Mouse (Mus musculus): ENCODE data around the gene Olfr517. TPM values are rescaled to one million over a fixed set of nuclear protein-coding genes. Genes with fewer than 3 reads are reported as not detected.

Olfr517 gene
- not detected in 2 replicates for polyA plus RNA-seq (2015; fragmentation: Nextera tagmentation; extraction: Ambion mirVana)

- Histone ChIP-seq H3K36me3 (no peaks in the 10 kb centered on the region), H3K27ac (no peak within 1 kb of the TSS)
- 64% methylated on average over 2 of the region's 2 CpGs for WGBS
These were observed at the start of gene Olfr517 for GRCm38 (mm10) chr7:108872279-108872678. Gene Olfr517 (minus strand): TSS chr7:108872379.

DNA sequence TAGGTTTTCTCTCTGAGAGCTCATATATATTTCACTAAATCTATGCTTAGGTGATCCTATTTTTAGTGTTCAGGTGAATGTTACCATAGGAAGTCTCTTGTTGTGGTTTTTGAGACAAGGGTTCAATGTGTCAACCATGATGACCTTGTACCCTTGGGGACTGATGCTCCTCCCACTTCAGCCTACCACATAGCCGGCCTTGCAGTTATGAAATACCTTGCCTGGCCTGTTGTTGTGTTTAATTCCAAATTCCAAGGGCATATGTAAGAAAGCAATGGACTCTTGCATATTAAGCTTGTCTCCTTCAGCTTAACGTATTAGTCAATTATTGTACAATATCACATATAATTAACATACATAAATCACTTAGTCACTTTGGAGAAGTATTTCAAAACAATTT is 31.8 kb upstream of the Olfr517 start:
- Histone ChIP-seq H3K4me2 (no peak overlapping the region), H3K27ac (no peak overlapping the region), H3K9me3 (replicated peaks) (no peaks in the 10 kb centered on the region), H3K4me1 (no peaks in the 10 kb centered on the region), H3K36me3 (no peaks in the 10 kb centered on the region), H3K9ac (no peak overlapping the region), H3K4me3 (replicated peaks) (no peak overlapping the region), H3K27me3 (no peaks in the 10 kb centered on the region)
- ATAC-seq (replicated peaks; ENCODE audit: low FRiP score) = no peak
- 83% methylated on average over 2 of the region's 2 CpGs for WGBS

More at GRCm38 (mm10) chr7:108872279-108872678, at the start of gene Olfr517:
- Histone ChIP-seq H3K27me3 (no peaks in the 10 kb centered on the region), H3K4me2 (no peak within 1 kb of the TSS), H3K4me1 (no peaks in the 10 kb centered on the region), H3K4me3 (replicated peaks) (no peak within 1 kb of the TSS), H3K9ac (no peak within 1 kb of the TSS), H3K9me3 (replicated peaks) (no peaks in the 10 kb centered on the region)
- no peak for ATAC-seq (replicated peaks; ENCODE audit: low FRiP score)

DNA sequence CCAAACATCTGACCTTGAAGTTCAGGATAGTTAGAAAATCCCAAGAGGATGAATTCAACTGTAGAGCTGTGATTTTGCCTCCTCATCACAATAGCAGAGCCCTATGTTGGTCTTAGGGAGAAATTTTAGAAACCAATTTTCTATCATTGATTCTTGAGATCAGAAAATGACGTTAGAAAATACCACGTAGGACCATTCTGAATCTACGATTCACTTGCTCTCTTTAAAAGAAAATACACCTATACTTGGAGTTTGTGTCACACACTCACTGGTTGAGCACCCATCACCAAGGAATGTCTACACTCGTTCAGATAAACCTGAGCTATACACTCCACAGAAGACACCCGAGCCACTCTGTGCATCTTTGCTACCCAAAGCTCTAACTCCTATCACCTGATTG is 22.1 kb upstream of the Olfr517 start, which contains the start of gene Olfr519:
Gene Olfr519 (minus strand): TSS at position 101 of the 400 bp plus-strand sequence.
- Histone ChIP-seq H3K27ac (no peak within 1 kb of the TSS), H3K9me3 (replicated peaks) (no peaks in the 10 kb centered on the region), H3K4me3 (replicated peaks) (no peak within 1 kb of the TSS), H3K9ac (no peak within 1 kb of the TSS), H3K36me3 (no peaks in the 10 kb centered on the region), H3K27me3 (no peaks in the 10 kb centered on the region), H3K4me1 (no peaks in the 10 kb centered on the region), H3K4me2 (no peak within 1 kb of the TSS)
- ATAC-seq (replicated peaks; ENCODE audit: low FRiP score) = no peak
- WGBS = 88% methylated on average over 5 of the region's 5 CpGs

DNA sequence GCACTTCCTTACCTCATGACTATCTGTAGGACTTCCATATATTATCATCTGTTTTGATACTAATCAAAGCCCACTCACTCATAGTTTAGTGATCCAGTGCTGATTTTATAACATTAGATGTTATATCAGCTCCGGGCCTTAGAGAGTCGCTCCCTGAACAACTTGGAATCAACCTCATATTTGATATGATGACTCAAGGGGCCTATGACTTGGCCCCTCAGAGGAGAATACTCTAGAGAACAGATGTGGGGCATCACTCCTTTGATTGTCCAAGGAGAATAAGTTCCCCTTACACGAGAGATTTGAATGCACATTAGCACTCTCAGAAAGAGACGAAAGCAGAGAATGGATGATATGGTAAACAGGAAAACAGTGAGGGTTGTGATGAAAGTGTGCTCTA is 12.7 kb upstream of the Olfr517 start, which contains the start of gene Olfr518:
Gene Olfr518 (minus strand): TSS at position 101 of the 400 bp plus-strand sequence.
- Histone ChIP-seq H3K27me3 (no peaks in the 10 kb centered on the region), H3K4me3 (replicated peaks) (no peak within 1 kb of the TSS), H3K27ac (no peak within 1 kb of the TSS), H3K4me2 (no peak within 1 kb of the TSS), H3K9me3 (replicated peaks) (no peaks in the 10 kb centered on the region), H3K9ac (no peak within 1 kb of the TSS), H3K4me1 (no peaks in the 10 kb centered on the region), H3K36me3 (no peaks in the 10 kb centered on the region)
- 82% methylated on average over 4 of the region's 4 CpGs for WGBS
- no peak for ATAC-seq (replicated peaks; ENCODE audit: low FRiP score)

- no peak within 1 kb of the TSS for H3K4me2 ChIP-seq
- 92% methylated on average over 2 of the region's 2 CpGs for WGBS
- no peak within 1 kb of the TSS for H3K9ac ChIP-seq
- no peak within 1 kb of the TSS for H3K4me3 ChIP-seq (replicated peaks)
- H3K9me3 ChIP-seq (replicated peaks) = no peaks in the 10 kb centered on the region
- no peaks in the 10 kb centered on the region for H3K4me1 ChIP-seq
- H3K27ac ChIP-seq = no peak within 1 kb of the TSS
- no peak for ATAC-seq (replicated peaks; ENCODE audit: low FRiP score)
- H3K27me3 ChIP-seq = no peaks in the 10 kb centered on the region
- no peaks in the 10 kb centered on the region for H3K36me3 ChIP-seq
These were observed 21.8 kb downstream of the Olfr517 start, which contains the start of gene Olfr516 for GRCm38 (mm10) chr7:108850429-108850828. Gene Olfr516 (minus strand): TSS chr7:108850529.

DNA sequence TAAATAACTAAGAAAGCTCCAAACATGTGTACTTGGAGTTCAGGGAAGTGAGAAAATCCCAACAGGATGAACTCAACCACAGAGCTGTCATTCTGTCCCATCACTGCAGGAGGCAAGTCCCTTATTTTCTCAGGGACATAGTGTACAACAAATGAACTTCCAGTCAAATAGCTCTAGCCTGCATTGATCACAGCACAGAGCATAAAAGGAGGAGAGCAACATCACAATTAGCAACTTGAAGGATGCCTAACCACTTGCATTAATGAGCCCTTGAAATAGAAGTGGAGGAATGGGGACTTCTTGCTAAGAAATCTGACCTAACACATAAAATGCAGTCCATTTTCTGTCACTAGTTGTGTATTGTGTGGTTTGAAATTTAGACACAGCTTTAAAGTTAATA is 46.3 kb downstream of the Olfr517 start, which contains the start of gene Olfr514:
Gene Olfr514 (minus strand): TSS at position 101 of the 400 bp plus-strand sequence.
- no peak within 1 kb of the TSS for H3K4me3 ChIP-seq (replicated peaks)
- ATAC-seq (replicated peaks; ENCODE audit: low FRiP score) = no peak
- H3K9me3 ChIP-seq (replicated peaks) = no peaks in the 10 kb centered on the region
- no peak within 1 kb of the TSS for H3K9ac ChIP-seq
- H3K4me1 ChIP-seq = no peaks in the 10 kb centered on the region
- no peak within 1 kb of the TSS for H3K27ac ChIP-seq
- H3K27me3 ChIP-seq = no peaks in the 10 kb centered on the region
- no peaks in the 10 kb centered on the region for H3K36me3 ChIP-seq
- no peak within 1 kb of the TSS for H3K4me2 ChIP-seq

Other genes starting within 250 kb of the Olfr517 start
- not detected in 2 replicates for gene Olfr508, start 242.4 kb downstream of the Olfr517 start, polyA plus RNA-seq (2015; fragmentation: Nextera tagmentation; extraction: Ambion mirVana)
- 0.04 TPM in 1 of 2 replicates, not detected in the other for gene Olfr509, start 220.5 kb downstream of the Olfr517 start, polyA plus RNA-seq (2015; fragmentation: Nextera tagmentation; extraction: Ambion mirVana)
- not detected in 2 replicates for gene Olfr510, start 206.0 kb downstream of the Olfr517 start, polyA plus RNA-seq (2015; fragmentation: Nextera tagmentation; extraction: Ambion mirVana)
- not detected in 2 replicates for gene Olfr512, start 159.1 kb downstream of the Olfr517 start, polyA plus RNA-seq (2015; fragmentation: Nextera tagmentation; extraction: Ambion mirVana)
- not detected in 2 replicates for gene Olfr513, start 121.4 kb downstream of the Olfr517 start, polyA plus RNA-seq (2015; fragmentation: Nextera tagmentation; extraction: Ambion mirVana)
- not detected in 2 replicates for gene Olfr514, start 46.4 kb downstream of the Olfr517 start, polyA plus RNA-seq (2015; fragmentation: Nextera tagmentation; extraction: Ambion mirVana)
- gene Olfr516, start 21.9 kb downstream of the Olfr517 start, polyA plus RNA-seq (2015; fragmentation: Nextera tagmentation; extraction: Ambion mirVana) = not detected in 2 replicates
- not detected in 2 replicates for gene Olfr518, start 12.6 kb upstream of the Olfr517 start, polyA plus RNA-seq (2015; fragmentation: Nextera tagmentation; extraction: Ambion mirVana)
- not detected in 2 replicates for gene Olfr519, start 22.0 kb upstream of the Olfr517 start, polyA plus RNA-seq (2015; fragmentation: Nextera tagmentation; extraction: Ambion mirVana)
- gene Nlrp10, start 57.8 kb upstream of the Olfr517 start, polyA plus RNA-seq (2015; fragmentation: Nextera tagmentation; extraction: Ambion mirVana) = 0.06 TPM in 1 of 2 replicates, not detected in the other
- gene Eif3f, start 62.0 kb upstream of the Olfr517 start, polyA plus RNA-seq (2015; fragmentation: Nextera tagmentation; extraction: Ambion mirVana) = 83.1 and 86.6 TPM in 2 replicates
- gene Tub, start 78.0 kb upstream of the Olfr517 start, polyA plus RNA-seq (2015; fragmentation: Nextera tagmentation; extraction: Ambion mirVana) = 1.4 and 2.4 TPM in 2 replicates
- 1.7 and 2.1 TPM in 2 replicates for gene Ric3, start 211.0 kb upstream of the Olfr517 start, polyA plus RNA-seq (2015; fragmentation: Nextera tagmentation; extraction: Ambion mirVana)